Mouse (Mus musculus) erythroblast, embryonic 14.5 days (primary cell): ENCODE measurements around the gene 6030458C11Rik.

ENCODE experiments used
- GATA1 ChIP-seq: IDR thresholded peaks from 2 replicates; pipeline ENCODE4 v1.6.1; 2012; ENCODE audit warnings: low read length, inconsistent platforms, mixed read lengths
- TAL1 ChIP-seq: IDR thresholded peaks from 3 replicates; pipeline ENCODE4 v1.6.1; 2012; ENCODE audit warnings: low read length, inconsistent platforms, mixed read lengths

- TF ChIP-seq GATA1 (no peak), TAL1 (no peak)
Measured at GRCm38 (mm10) chr15:12800405-12801141, 23.9 kb downstream of the 6030458C11Rik start.
